Mouse (Mus musculus) MEL-GATA-1-ER (cell line): ENCODE measurements around the gene Gm3183.
"Not testable (repeated sequence)": the region's sequence is repeated elsewhere in the genome, so short reads cannot be mapped to it uniquely, and the experiment has no call there.

Experiments used
- DNase-seq: peaks from one replicate; pipeline ENCODE4 v3.0.0-alpha.2; 2012; ENCODE audit warnings: low read depth; ENCODE audit errors: extremely low read depth

Gene Gm3183

DNA sequence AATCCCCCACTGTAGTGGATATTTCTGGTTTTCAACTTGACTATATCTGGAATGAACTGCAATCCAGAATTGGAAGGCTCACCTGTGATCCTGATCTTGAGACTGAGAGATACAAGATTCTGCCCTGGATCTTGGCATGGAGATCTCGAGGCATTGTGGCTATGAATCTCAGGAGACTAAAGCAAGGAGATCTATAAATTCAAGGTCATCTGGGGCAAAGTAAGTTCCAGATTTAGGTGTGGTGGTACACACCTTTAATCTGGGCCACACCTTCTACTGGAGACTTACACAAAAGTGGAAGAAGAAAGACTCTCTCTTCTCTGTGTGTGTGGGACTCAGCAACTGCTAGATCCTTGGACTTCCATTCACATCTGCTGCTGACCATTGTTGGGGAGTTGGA, at the start of gene Gm3183:
Gene Gm3183 (plus strand): TSS at position 301 of the 400 bp plus-strand sequence.
- DNase-seq: not testable (repeated sequence)
